Mouse (Mus musculus): ENCODE data around the gene Meis1. TPM values are rescaled to one million over a fixed set of nuclear protein-coding genes. Genes with fewer than 3 reads are reported as not detected.

Gene Meis1
- polyA plus RNA-seq, 1 experiment from 2014 or later, result 28.6 TPM

GRCm38 (mm10) chr11:18875001-18875902 is 143.5 kb downstream of the Meis1 start:
- Histone ChIP-seq H3K4me2 (peak overlapping the region; percentile 16; the same call in 1 of the 2 replicates), H3K27ac (no peak overlapping the region), H3K27me3 (peaks cover 55% of the 10 kb centered on the region), H3K36me3 (ENCODE audit: poor library complexity, severe bottlenecking) (no peaks in the 10 kb centered on the region), H3K9ac (0 out of 2 replicates have a peak overlapping the region, but pooled peaks have one; percentile 12), H3K4me3 (no peak overlapping the region), H3K4me1 (peaks cover 50% of the 10 kb centered on the region), H3K9me3 (replicated peaks) (no peaks in the 10 kb centered on the region)
- ATAC-seq, result no peak
- 1% methylated on average over 27 of the region's 27 CpGs for WGBS

- peaks cover 63% of the 10 kb centered on the region for H3K27me3 ChIP-seq
- no peak overlapping the region for H3K9ac ChIP-seq
- H3K4me1 ChIP-seq, result peaks cover 44% of the 10 kb centered on the region
- WGBS, result under 1% methylated on average over 18 of the region's 18 CpGs
- H3K4me2 ChIP-seq, result 0 out of 2 replicates have a peak overlapping the region, but pooled peaks have one; percentile 16
- H3K36me3 ChIP-seq (ENCODE audit: poor library complexity, severe bottlenecking), result no peaks in the 10 kb centered on the region
- no peak for ATAC-seq
- H3K27ac ChIP-seq, result no peak overlapping the region
- H3K9me3 ChIP-seq (replicated peaks), result no peaks in the 10 kb centered on the region
- no peak overlapping the region for H3K4me3 ChIP-seq
Observed at GRCm38 (mm10) chr11:18874278-18875000, 144.3 kb downstream of the Meis1 start.

- Histone ChIP-seq H3K4me1 (peaks cover 40% of the 10 kb centered on the region), H3K4me2 (no peak overlapping the region)
- WGBS, result 2% methylated on average over 9 of the region's 9 CpGs
Observed at GRCm38 (mm10) chr11:18873451-18874277, 145.1 kb downstream of the Meis1 start.

GRCm38 (mm10) chr11:18872793-18873192 is 146.0 kb downstream of the Meis1 start:
- H3K27ac ChIP-seq, result no peak overlapping the region
- no peak overlapping the region for H3K9ac ChIP-seq
- no peak overlapping the region for H3K4me3 ChIP-seq
- 5% methylated on average over 3 of the region's 3 CpGs for WGBS
- H3K36me3 ChIP-seq (ENCODE audit: poor library complexity, severe bottlenecking), result no peaks in the 10 kb centered on the region
- no peak overlapping the region for H3K4me2 ChIP-seq
- no peaks in the 10 kb centered on the region for H3K9me3 ChIP-seq (replicated peaks)
- no peak for ATAC-seq
- H3K27me3 ChIP-seq, result peaks cover 75% of the 10 kb centered on the region
- peaks cover 38% of the 10 kb centered on the region for H3K4me1 ChIP-seq

More at GRCm38 (mm10) chr11:18873451-18874277, 145.1 kb downstream of the Meis1 start:
- Histone ChIP-seq H3K4me3 (no peak overlapping the region), H3K27ac (no peak overlapping the region), H3K9me3 (replicated peaks) (no peaks in the 10 kb centered on the region), H3K9ac (no peak overlapping the region), H3K27me3 (peaks cover 67% of the 10 kb centered on the region), H3K36me3 (ENCODE audit: poor library complexity, severe bottlenecking) (no peaks in the 10 kb centered on the region)
- ATAC-seq, result no peak

- H3K27me3 ChIP-seq, result peaks cover 80% of the 10 kb centered on the region
- H3K27ac ChIP-seq, result no peak overlapping the region
- peak overlapping the region; percentile 58; the same call in 1 of the 2 replicates for H3K4me2 ChIP-seq
- H3K36me3 ChIP-seq (ENCODE audit: poor library complexity, severe bottlenecking), result no peaks in the 10 kb centered on the region
- no peak for ATAC-seq
- 3% methylated on average over 12 of the region's 12 CpGs for WGBS
- no peak overlapping the region for H3K4me3 ChIP-seq
- H3K9ac ChIP-seq, result no peak overlapping the region
- no peaks in the 10 kb centered on the region for H3K9me3 ChIP-seq (replicated peaks)
- peaks cover 38% of the 10 kb centered on the region for H3K4me1 ChIP-seq
Observed at GRCm38 (mm10) chr11:18872118-18872751, 146.6 kb downstream of the Meis1 start.

GRCm38 (mm10) chr11:18871170-18872081 is 147.4 kb downstream of the Meis1 start:
- Histone ChIP-seq H3K27ac (no peak overlapping the region), H3K9ac (peak overlapping the region; percentile 35), H3K36me3 (ENCODE audit: poor library complexity, severe bottlenecking) (no peaks in the 10 kb centered on the region), H3K4me1 (peaks cover 30% of the 10 kb centered on the region), H3K27me3 (peaks cover 78% of the 10 kb centered on the region), H3K9me3 (replicated peaks) (no peaks in the 10 kb centered on the region), H3K4me2 (peak overlapping the region; percentile 58), H3K4me3 (peak overlapping the region; percentile 31)
- ATAC-seq, result peak; percentile 57
- WGBS, result under 1% methylated on average over 56 of the region's 58 CpGs

GRCm38 (mm10) chr11:18870121-18870931 is 148.5 kb downstream of the Meis1 start:
- Histone ChIP-seq H3K4me2 (0 out of 2 replicates have a peak overlapping the region, but pooled peaks have one; percentile 7), H3K27me3 (peaks cover 73% of the 10 kb centered on the region), H3K9me3 (replicated peaks) (no peaks in the 10 kb centered on the region), H3K4me3 (no peak overlapping the region), H3K9ac (no peak overlapping the region), H3K4me1 (peaks cover 22% of the 10 kb centered on the region), H3K27ac (no peak overlapping the region), H3K36me3 (ENCODE audit: poor library complexity, severe bottlenecking) (no peaks in the 10 kb centered on the region)
- no peak for ATAC-seq
- WGBS, result 2% methylated on average over 25 of the region's 25 CpGs

- peaks cover 16% of the 10 kb centered on the region for H3K4me1 ChIP-seq
- H3K36me3 ChIP-seq (ENCODE audit: poor library complexity, severe bottlenecking), result no peaks in the 10 kb centered on the region
- H3K27ac ChIP-seq, result no peak overlapping the region
- ATAC-seq, result no peak
- peaks cover 66% of the 10 kb centered on the region for H3K27me3 ChIP-seq
- no peaks in the 10 kb centered on the region for H3K9me3 ChIP-seq (replicated peaks)
- WGBS, result 21% methylated on average over 5 of the region's 6 CpGs
- H3K9ac ChIP-seq, result no peak overlapping the region
- no peak overlapping the region for H3K4me3 ChIP-seq
- no peak overlapping the region for H3K4me2 ChIP-seq
Observed at GRCm38 (mm10) chr11:18869429-18869969, 149.3 kb downstream of the Meis1 start.

- H3K36me3 ChIP-seq (ENCODE audit: poor library complexity, severe bottlenecking), result no peaks in the 10 kb centered on the region
- H3K4me1 ChIP-seq, result peaks cover 16% of the 10 kb centered on the region
- H3K27ac ChIP-seq, result no peak overlapping the region
- no peak overlapping the region for H3K9ac ChIP-seq
- H3K4me3 ChIP-seq, result no peak overlapping the region
- H3K9me3 ChIP-seq (replicated peaks), result peaks cover 5% of the 10 kb centered on the region; the same call in 1 of the 2 replicates
- no peak for ATAC-seq
- peaks cover 54% of the 10 kb centered on the region for H3K27me3 ChIP-seq
- WGBS, result 31% methylated on average over 2 of the region's 2 CpGs
- no peak overlapping the region for H3K4me2 ChIP-seq
Observed at GRCm38 (mm10) chr11:18867665-18868064, 151.1 kb downstream of the Meis1 start.

All from forebrain, embryonic 13.5 days (tissue).